Mouse (Mus musculus) mouse trophoblast stem cell (cell line): ENCODE data around the gene Defa23.
"Not testable (repeated sequence)": the region's sequence is repeated elsewhere in the genome, so short reads cannot be mapped to it uniquely, and the experiment has no call there.

ENCODE experiments used
- in situ Hi-C, 2 experiments: fragments of 300-500 bp; cut with MseI, MboI; formaldehyde crosslinking; loops; 2 replicates in 1 of 2; 3 replicates in 1 of 2; pipeline ENCODE4 v1.15.1; 2025

Defa23 gene

GRCm38 (mm10) chr8:21054747-21055146, at the start of gene Defa23:
Gene Defa23, plus strand, starts transcription at chr8:21055047.
- in situ Hi-C loops = not testable (repeated sequence)

- in situ Hi-C loops = loop anchor here (25.0 kb wide), 2 partner anchors 756 to 956 kb away; partner anchors contain the start of genes Ccdc70 (in 1 of the 2) and Fam90a1a (in 1 of the 2)
These were observed 48.0 kb upstream of the Defa23 start for GRCm38 (mm10) chr8:21006801-21007200.

GRCm38 (mm10) chr8:21008578-21008977, 46.3 kb upstream of the Defa23 start:
- in situ Hi-C loops = loop anchor here (25.0 kb wide), 2 partner anchors 754 to 954 kb away; partner anchors contain the start of genes Ccdc70 (in 1 of the 2) and Fam90a1a (in 1 of the 2)

GRCm38 (mm10) chr8:21010548-21010947, 44.3 kb upstream of the Defa23 start:
- in situ Hi-C loops = loop anchor here (10.0 to 25.0 kb wide), 3 partner anchors 752 to 952 kb away; partner anchors contain the start of genes Fam90a1a (in 2 of the 2) and Ccdc70 (in 1 of the 2)

- in situ Hi-C loops = not testable (repeated sequence)
These were observed 29.6 kb upstream of the Defa23 start, which contains the start of gene Defa21 for GRCm38 (mm10) chr8:21025245-21025644. Gene Defa21, plus strand, starts transcription at chr8:21025545.

GRCm38 (mm10) chr8:21064738-21065137, 9.9 kb downstream of the Defa23 start, which contains the start of gene Defa35:
Gene Defa35, plus strand, starts transcription at chr8:21065038.
- in situ Hi-C loops = not testable (repeated sequence)

- in situ Hi-C loops = loop anchor here in 1 of 2 experiments (25.0 kb wide), 1 partner anchor 97 kb away; no protein-coding TSS in a partner anchor
These were observed 29.3 kb downstream of the Defa23 start, which contains the start of gene Defa25 for GRCm38 (mm10) chr8:21084142-21084541. Gene Defa25, plus strand, starts transcription at chr8:21084442.

- in situ Hi-C loops = loop anchor here in 1 of 2 experiments (25.0 kb wide), 1 partner anchor 106 kb away; no protein-coding TSS in a partner anchor
These were observed 38.3 kb downstream of the Defa23 start for GRCm38 (mm10) chr8:21093106-21093505.

GRCm38 (mm10) chr8:21095950-21096349, 41.1 kb downstream of the Defa23 start, which contains the start of gene Gm14851:
Gene Gm14851, minus strand, starts transcription at chr8:21096050.
- in situ Hi-C loops = loop anchor here in 1 of 2 experiments (25.0 kb wide), 1 partner anchor 109 kb away; no protein-coding TSS in a partner anchor
